Mouse (Mus musculus) ES-E14 (cell line): ENCODE data around the gene Cpz.

Source experiments
- CHD2 ChIP-seq: IDR thresholded peaks from 2 replicates; pipeline ENCODE4 v1.6.1; 2014; ENCODE audit warnings: mild to moderate bottlenecking, low read depth, low read length, inconsistent platforms
- HCFC1 ChIP-seq: IDR thresholded peaks from 2 replicates; pipeline ENCODE4 v1.6.1; 2012; ENCODE audit warnings: low read length, inconsistent platforms, borderline replicate concordance; ENCODE audit not compliant: insufficient read depth
- MAFK ChIP-seq: IDR thresholded peaks from 2 replicates; pipeline ENCODE4 v1.6.1; 2014; ENCODE audit warnings: mild to moderate bottlenecking, low read depth, low read length, inconsistent platforms; ENCODE audit not compliant: insufficient read depth
- ZC3H11A ChIP-seq: IDR thresholded peaks from 2 replicates; pipeline ENCODE4 v1.6.1; 2012; ENCODE audit warnings: low read depth, mild to moderate bottlenecking, inconsistent platforms, low read length, borderline replicate concordance

DNA sequence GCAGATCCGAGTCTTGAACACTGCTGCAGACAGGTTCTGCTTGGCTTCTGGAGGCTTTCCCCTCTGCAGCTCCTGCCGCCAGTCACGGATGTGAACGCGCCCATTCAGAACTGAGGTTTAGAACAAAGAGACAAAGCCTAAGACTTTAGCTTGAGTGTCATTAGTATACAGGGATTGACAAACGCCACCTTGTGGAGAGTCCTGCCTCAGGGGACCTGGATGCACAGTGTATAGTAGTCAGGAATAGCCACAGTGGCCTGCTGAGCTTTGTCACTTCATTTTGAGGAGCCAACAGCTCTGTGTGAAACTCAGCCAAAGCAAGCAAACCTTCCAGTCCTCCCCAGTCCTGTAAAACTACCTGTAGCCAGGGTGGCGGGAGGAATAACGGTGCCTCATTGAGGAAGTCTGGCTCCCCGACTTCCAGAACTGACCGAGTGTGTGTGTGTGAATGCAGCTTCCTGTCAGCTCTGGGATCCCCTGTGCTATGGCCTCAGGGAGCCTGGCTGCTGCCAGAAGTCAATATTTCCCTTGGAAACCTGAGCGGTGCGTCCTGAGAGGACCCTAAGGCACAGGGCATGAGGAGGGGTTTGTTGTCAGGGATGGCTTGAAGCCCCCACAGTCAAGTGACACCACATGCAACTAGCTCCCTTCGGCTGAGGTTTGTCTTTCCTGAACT is 32.6 kb upstream of the Cpz start:
- TF ChIP-seq CHD2 = no peak
- no peak for TF ChIP-seq MAFK
- TF ChIP-seq HCFC1 = no peak
- TF ChIP-seq ZC3H11A = no peak
